Mouse (Mus musculus): ENCODE results near the gene Gm28230. TPM values are rescaled to one million over a fixed set of nuclear protein-coding genes. Genes with fewer than 3 reads are reported as not detected.

Gm28230 gene
- polyA plus RNA-seq, 2 experiments, result 0.18 to 5.0 TPM

GRCm38 (mm10) chr2:74695813-74696430 is 30.6 kb upstream of the Gm28230 start:
- Histone ChIP-seq H3K4me1 (ENCODE audit: control insufficient read depth, insufficient read depth, low read length) (peaks cover 46% of the 10 kb centered on the region), H3K27me3 (ENCODE audit: control insufficient read depth, insufficient read depth, low read length) (peaks cover 51% of the 10 kb centered on the region), H3K9ac (ENCODE audit: low read depth, low read length, severe bottlenecking) (peak overlapping the region; percentile 86), H3K36me3 (ENCODE audit: control insufficient read depth, insufficient read depth, low read length) (peaks cover 20% of the 10 kb centered on the region), H3K4me3 (replicated peaks; ENCODE audit: low read length) (peak overlapping the region; percentile 55; the same call in 1 of the 2 replicates), H3K27ac (replicated peaks; ENCODE audit: low read depth, low read length) (peak overlapping the region; percentile 89), H3K9me3 (ENCODE audit: control insufficient read depth, low read length) (no peaks in the 10 kb centered on the region), H3K4me2 (replicated peaks; ENCODE audit: low read depth, low read length, severe bottlenecking) (peak overlapping the region; percentile 96)
- no peak for ATAC-seq (ENCODE audit: low FRiP score, low read depth)
- no peak for TF ChIP-seq POLR2A (IDR thresholded peaks at IDR 0.05; ENCODE audit: borderline replicate concordance, extremely low read depth, insufficient read depth, insufficient read length)
- DNase-seq (ENCODE audit: low spot score), result no peak
- 26% methylated on average over 7 of the region's 7 CpGs for WGBS

- Histone ChIP-seq H3K27ac (replicated peaks; ENCODE audit: low read depth, low read length) (peak overlapping the region; percentile 89), H3K36me3 (ENCODE audit: control insufficient read depth, insufficient read depth, low read length) (peaks cover 20% of the 10 kb centered on the region), H3K9ac (ENCODE audit: low read depth, low read length, severe bottlenecking) (peak overlapping the region; percentile 86), H3K4me3 (replicated peaks; ENCODE audit: low read length) (peak overlapping the region; percentile 55), H3K27me3 (ENCODE audit: control insufficient read depth, insufficient read depth, low read length) (peaks cover 52% of the 10 kb centered on the region), H3K9me3 (ENCODE audit: control insufficient read depth, low read length) (no peaks in the 10 kb centered on the region), H3K4me1 (ENCODE audit: control insufficient read depth, insufficient read depth, low read length) (peaks cover 43% of the 10 kb centered on the region), H3K4me2 (replicated peaks; ENCODE audit: low read depth, low read length, severe bottlenecking) (peak overlapping the region; percentile 96)
- ATAC-seq (ENCODE audit: low FRiP score, low read depth) (peak; percentile 12; the same call in 1 of the 2 replicates), DNase-seq (ENCODE audit: low spot score) (no peak)
- WGBS, result 9% methylated on average over 34 of the region's 34 CpGs
- no peak for TF ChIP-seq POLR2A (IDR thresholded peaks at IDR 0.05; ENCODE audit: borderline replicate concordance, extremely low read depth, insufficient read depth, insufficient read length)
Measured at GRCm38 (mm10) chr2:74696442-74697335, 29.8 kb upstream of the Gm28230 start.

- peak within 1 kb of the TSS; percentile 96 for H3K4me2 ChIP-seq (replicated peaks; ENCODE audit: low read depth, low read length, severe bottlenecking)
- H3K36me3 ChIP-seq (ENCODE audit: control insufficient read depth, insufficient read depth, low read length), result peaks cover 11% of the 10 kb centered on the region
- no peaks in the 10 kb centered on the region for H3K9me3 ChIP-seq (ENCODE audit: control insufficient read depth, low read length)
- H3K9ac ChIP-seq (ENCODE audit: low read depth, low read length, severe bottlenecking), result peak within 1 kb of the TSS; percentile 86
- H3K4me1 ChIP-seq (ENCODE audit: control insufficient read depth, insufficient read depth, low read length), result peaks cover 35% of the 10 kb centered on the region
- peak; percentile 29 for ATAC-seq (ENCODE audit: low FRiP score, low read depth)
- H3K27me3 ChIP-seq (ENCODE audit: control insufficient read depth, insufficient read depth, low read length), result peaks cover 56% of the 10 kb centered on the region
- peak within 1 kb of the TSS; percentile 89 for H3K27ac ChIP-seq (replicated peaks; ENCODE audit: low read depth, low read length)
- under 1% methylated on average over 42 of the region's 43 CpGs for WGBS
- no peak for DNase-seq (ENCODE audit: low spot score)
- no peak for TF ChIP-seq POLR2A (IDR thresholded peaks at IDR 0.05; ENCODE audit: borderline replicate concordance, extremely low read depth, insufficient read depth, insufficient read length)
- H3K4me3 ChIP-seq (replicated peaks; ENCODE audit: low read length), result peak within 1 kb of the TSS; percentile 55
Measured at GRCm38 (mm10) chr2:74697567-74698121, 28.9 kb upstream of the Gm28230 start, which contains the start of gene Hoxd9. Hoxd9 (plus strand) TSS chr2:74697727.

GRCm38 (mm10) chr2:74698201-74699052 is 28.1 kb upstream of the Gm28230 start:
- Histone ChIP-seq H3K9me3 (ENCODE audit: control insufficient read depth, low read length) (no peaks in the 10 kb centered on the region), H3K4me2 (replicated peaks; ENCODE audit: low read depth, low read length, severe bottlenecking) (peak overlapping the region; percentile 96), H3K27me3 (ENCODE audit: control insufficient read depth, insufficient read depth, low read length) (peaks cover 62% of the 10 kb centered on the region), H3K9ac (ENCODE audit: low read depth, low read length, severe bottlenecking) (peak overlapping the region; percentile 86), H3K4me3 (replicated peaks; ENCODE audit: low read length) (peak overlapping the region; percentile 55), H3K27ac (replicated peaks; ENCODE audit: low read depth, low read length) (peak overlapping the region; percentile 89), H3K4me1 (ENCODE audit: control insufficient read depth, insufficient read depth, low read length) (peaks cover 29% of the 10 kb centered on the region), H3K36me3 (ENCODE audit: control insufficient read depth, insufficient read depth, low read length) (peaks cover 6% of the 10 kb centered on the region)
- ATAC-seq (ENCODE audit: low FRiP score, low read depth) (peak; percentile 20; the same call in 1 of the 2 replicates), DNase-seq (ENCODE audit: low spot score) (no peak)
- no peak for TF ChIP-seq POLR2A (IDR thresholded peaks at IDR 0.05; ENCODE audit: borderline replicate concordance, extremely low read depth, insufficient read depth, insufficient read length)
- under 1% methylated on average over 47 of the region's 86 CpGs for WGBS

Data from limb, embryonic 14.5 days (tissue).